Mouse (Mus musculus) MEL (cell line): ENCODE data around the gene Mcrip2.

Experiments used
- JUND ChIP-seq: IDR thresholded peaks from 2 replicates; pipeline ENCODE4 v1.6.1; 2011; ENCODE audit warnings: low read depth, mild to moderate bottlenecking, improper control_type of control experiment, low read length
- MEF2A ChIP-seq: IDR thresholded peaks from 2 replicates; pipeline ENCODE4 v1.6.1; 2014; ENCODE audit warnings: low read depth, mild to moderate bottlenecking, inconsistent platforms, low read length, improper control_type of control experiment; ENCODE audit not compliant: poor library complexity, insufficient replicate concordance, severe bottlenecking; ENCODE audit errors: extremely low read depth
- POLR2AphosphoS2 ChIP-seq: IDR thresholded peaks from 2 replicates; pipeline ENCODE4 v1.6.1; 2011; ENCODE audit warnings: low read length, improper control_type of control experiment
- SMC3 ChIP-seq: IDR thresholded peaks from 2 replicates; pipeline ENCODE4 v1.6.1; 2011; ENCODE audit warnings: low read depth, low read length, improper control_type of control experiment

- TF ChIP-seq JUND = no peak
- no peak for TF ChIP-seq POLR2AphosphoS2
- TF ChIP-seq SMC3 = no peak
- TF ChIP-seq MEF2A = no peak
These were observed 33.3 kb downstream of the Mcrip2 start for GRCm38 (mm10) chr17:25835301-25835700.
